Mouse (Mus musculus) skeletal muscle tissue, adult 2 months (tissue): ENCODE results near the gene Pced1b.

Experiments used
- DNase-seq: peaks from one replicate; pipeline ENCODE4 v3.0.0-alpha.2; 2012; ENCODE audit warnings: low read depth, low spot score

Gene Pced1b

DNA sequence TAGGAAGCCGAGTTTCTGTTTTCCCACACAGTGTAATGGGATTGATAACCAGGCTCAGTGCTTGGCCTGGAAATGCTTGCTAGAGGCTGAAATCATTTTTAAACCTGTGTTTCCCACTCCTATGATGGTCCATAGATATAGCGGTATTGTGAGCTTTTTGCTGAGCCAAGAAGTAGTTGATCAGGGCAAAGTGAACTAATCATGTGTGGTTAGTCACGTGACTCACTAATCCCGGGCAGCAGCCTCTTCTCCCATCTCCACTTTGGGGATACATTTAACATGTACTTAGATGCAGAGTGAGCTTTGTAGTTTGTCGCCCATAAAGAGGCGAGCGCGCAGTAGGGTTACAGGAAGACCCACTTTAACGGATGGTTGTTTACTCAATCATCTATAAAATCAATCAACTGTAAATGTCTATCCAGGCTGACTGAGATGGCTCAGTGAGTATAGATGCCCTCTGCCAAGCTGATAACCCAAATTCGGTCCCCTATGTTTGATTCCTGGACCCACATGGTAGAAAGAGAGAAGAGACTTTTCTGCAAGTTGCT is 38.8 kb downstream of the Pced1b start:
- DNase-seq: no peak

- no peak for DNase-seq
Observed at GRCm38 (mm10) chr15:97286731-97287130, 39.8 kb downstream of the Pced1b start.

GRCm38 (mm10) chr15:97287436-97288143 is 40.7 kb downstream of the Pced1b start:
- DNase-seq: no peak

DNA sequence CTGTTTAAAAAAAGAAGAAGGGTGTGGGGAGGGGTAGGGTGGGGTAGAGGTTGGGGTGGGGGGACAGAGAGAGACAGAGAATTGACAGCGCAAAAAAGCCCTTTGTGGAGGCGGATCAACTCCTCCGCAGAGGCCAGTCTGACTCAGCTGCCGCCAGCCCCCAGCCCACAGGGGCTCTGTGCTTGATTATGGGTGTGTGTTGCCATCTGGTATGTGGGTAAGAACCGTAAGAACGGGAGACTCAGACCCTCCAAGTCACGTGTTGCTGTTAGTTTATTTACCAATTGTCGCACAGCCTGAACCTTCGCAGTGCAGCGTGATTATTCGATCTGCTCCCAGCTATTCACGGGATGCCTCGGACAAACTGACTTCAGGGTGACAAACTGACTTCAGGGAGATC is 41.8 kb downstream of the Pced1b start:
- DNase-seq: no peak

GRCm38 (mm10) chr15:97289176-97289575 is 42.3 kb downstream of the Pced1b start:
- DNase-seq: no peak

GRCm38 (mm10) chr15:97290351-97290750 is 43.4 kb downstream of the Pced1b start:
- DNase-seq: no peak

GRCm38 (mm10) chr15:97291291-97292050 is 44.6 kb downstream of the Pced1b start:
- DNase-seq: peak; percentile 46

DNA sequence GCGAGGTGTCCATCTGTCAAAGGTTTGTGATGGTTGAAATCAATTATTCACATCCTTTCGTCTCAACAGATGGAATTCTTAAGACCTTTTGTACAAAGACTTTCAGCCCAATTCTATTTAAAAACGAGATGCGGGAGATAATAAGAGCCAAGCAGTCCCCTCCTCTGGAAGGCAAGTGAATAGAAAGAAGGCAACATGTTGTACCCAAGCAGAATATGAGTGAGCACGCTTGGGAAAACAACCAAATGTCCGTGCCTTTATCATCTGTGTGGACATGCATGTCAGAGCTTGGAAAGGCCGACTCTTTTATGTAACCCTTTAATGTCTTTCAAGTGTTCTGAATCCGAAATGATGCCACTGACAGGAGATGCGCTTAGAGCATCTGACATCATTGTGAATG is 61.0 kb downstream of the Pced1b start:
- no peak for DNase-seq

DNA sequence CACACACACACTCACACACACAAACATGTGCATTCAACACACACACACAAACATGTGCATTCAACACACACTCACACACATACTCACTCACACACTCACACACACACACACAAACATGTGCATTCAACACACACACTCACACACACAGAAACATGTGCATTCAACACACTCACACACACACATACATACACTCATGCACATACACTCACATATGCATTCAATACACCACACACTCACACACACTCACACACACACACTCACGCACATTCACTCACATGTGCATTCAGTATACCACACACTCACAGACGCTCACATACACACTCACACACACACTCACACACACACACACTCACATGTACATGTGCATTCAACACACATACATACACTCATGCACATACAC is 62.6 kb downstream of the Pced1b start:
- no peak for DNase-seq

DNA sequence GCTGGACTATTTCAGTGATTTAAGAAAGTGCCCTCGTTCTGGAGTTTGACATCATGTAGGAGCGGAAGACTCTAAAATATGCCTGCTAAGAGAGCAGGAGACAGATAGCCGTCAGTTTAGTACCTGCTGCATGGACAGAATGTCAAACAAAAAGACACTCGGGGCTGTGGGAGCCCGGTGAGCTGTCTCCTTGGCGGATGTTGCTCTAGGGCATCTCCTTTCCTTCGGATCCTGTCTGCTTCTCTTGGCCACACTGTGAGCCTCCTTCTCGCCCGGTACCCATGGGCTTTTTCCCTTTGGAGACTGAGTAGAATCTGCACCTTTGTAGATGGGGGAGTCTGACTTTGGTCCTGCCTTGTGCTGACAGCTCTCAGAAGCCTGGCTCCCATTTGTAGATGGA is 63.3 kb downstream of the Pced1b start:
- no peak for DNase-seq

GRCm38 (mm10) chr15:97311211-97311610 is 64.3 kb downstream of the Pced1b start:
- DNase-seq: no peak

GRCm38 (mm10) chr15:97311937-97312336 is 65.0 kb downstream of the Pced1b start:
- no peak for DNase-seq

- no peak for DNase-seq
Observed at GRCm38 (mm10) chr15:97314720-97315421, 68.0 kb downstream of the Pced1b start.

DNA sequence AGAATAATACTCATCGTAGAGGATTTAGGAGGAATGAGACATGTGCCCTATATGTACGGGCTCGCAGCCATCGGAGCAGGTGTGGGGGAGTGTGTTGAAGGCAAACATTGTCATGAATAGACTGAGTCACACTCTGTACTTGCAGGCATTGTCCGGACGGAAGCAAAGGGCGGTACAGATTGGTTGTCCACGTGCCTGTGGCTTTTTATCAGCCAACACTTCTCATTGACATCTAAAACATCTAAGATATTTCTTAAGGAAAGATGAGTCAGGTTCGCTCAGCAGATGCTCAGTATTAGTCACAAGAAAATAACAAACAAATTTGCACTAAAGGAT is 68.5 kb downstream of the Pced1b start:
- no peak for DNase-seq

DNA sequence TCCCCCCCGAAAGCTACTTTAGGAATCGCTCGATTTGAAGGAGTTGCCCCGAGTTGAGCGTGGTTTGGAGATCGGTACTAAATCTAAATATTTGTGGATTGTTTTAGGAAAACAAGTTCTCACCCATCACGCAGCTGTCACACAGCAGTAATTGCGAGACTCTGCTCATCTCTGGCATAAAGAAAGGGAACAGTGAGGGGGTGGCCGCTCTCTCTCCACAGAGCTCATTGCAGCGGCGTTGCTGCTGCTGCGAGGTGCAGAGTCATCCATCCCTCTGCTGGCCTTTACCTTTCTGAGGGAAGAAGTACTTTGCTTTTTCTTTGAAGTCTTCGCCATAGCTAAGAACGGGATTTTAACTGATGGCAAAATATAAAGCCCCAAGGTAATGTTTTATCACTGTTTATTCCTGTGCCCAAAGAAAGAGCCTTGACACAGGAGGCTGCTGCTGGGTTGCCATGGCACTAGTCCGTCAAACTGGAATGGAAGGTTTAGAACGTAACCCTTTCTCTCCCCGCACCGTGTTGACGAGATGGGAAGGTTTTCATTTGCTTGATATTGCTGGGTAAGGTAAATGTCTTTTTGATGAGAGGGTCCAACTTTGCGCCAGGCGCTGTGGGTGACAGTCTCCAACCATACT is 71.6 kb downstream of the Pced1b start:
- no peak for DNase-seq

- no peak for DNase-seq
Observed at GRCm38 (mm10) chr15:97322821-97323220, 75.9 kb downstream of the Pced1b start.

GRCm38 (mm10) chr15:97323466-97323865 is 76.6 kb downstream of the Pced1b start:
- no peak for DNase-seq

- DNase-seq: no peak
Observed at GRCm38 (mm10) chr15:97324311-97324710, 77.4 kb downstream of the Pced1b start.

DNA sequence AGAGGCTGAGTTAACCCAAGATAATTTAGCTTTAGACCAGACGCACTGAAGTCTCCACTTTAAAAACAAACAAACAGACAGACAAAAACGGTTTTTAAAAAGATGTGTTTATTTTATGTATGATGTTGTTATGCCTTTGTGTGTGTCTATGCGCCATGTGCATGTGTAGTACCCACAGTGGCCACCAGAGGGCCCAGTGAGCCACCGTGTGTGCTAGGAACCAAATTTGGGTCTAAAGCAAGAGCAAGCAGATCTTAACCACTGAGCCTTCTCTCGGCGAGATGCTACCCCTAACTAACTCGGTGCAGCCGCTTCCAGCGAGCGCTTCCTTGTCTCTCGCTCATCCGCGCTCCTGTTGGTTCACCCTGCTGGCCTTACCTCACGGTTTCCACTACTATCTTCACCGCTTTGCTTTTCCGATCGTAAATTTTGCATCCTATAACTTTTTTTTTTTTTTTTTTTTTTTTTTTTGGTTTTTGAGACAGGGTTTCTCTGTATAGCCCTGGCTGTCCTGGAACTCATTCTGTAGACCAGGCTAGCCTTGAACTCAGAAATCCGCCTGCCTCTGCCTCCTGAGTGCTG is 80.7 kb downstream of the Pced1b start:
- DNase-seq: no peak

DNA sequence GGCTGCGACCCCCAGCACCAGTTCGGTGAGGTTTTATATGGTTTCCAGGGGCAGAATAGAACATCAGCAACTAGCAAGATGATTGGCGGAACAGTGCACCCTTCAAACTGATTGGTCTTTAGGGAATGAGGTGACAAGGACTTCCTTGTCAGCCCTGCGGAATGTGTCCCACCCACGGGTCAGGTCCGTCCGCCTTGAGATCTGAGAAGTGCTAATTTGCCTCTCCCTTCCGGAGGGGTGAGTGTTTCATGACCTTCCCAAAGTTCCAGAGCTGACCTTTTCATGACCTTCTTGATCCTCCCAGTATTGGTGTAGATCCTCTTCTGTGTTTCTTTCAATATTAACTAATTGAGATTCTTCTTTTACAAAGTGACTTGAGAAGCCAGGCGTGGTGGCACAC is 85.7 kb downstream of the Pced1b start:
- DNase-seq: no peak

DNA sequence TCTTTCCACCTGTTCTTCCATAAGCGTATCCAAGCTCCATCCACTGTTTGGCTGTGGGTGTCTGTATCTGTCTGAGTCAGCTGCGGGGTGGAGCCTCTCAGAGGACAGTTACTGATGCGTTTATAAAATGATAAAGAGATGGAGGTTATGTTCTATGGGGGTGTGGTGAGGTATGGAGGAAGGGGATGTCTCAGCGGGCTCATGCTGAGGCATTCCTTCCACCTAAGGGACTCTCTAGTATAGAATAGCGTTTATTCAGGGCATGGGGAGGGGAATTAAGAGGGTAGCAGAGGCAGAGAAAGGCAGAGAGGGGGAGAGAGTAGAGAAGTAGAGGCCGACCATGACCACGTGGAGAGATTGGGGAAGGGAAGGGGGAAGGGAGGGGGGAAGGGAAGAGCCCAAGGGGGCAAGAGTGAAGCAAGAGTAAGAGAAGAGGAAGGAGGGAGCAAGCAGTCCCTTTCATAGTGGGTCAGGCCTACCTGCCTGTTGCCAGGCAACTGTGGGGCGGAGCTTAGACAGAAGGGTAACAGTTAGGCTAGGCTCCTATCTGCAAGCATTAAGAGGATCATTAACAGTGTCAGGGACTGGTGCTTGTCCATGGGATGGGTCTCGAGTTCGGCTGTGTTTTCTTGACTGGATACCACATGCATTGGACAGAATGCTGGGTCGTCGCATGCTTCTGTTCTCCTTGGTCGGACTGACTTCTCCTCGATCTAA is 90.9 kb downstream of the Pced1b start:
- no peak for DNase-seq
